Mouse (Mus musculus): ENCODE measurements around the gene Tango2. TPM values are rescaled to one million over a fixed set of nuclear protein-coding genes. Genes with fewer than 3 reads are reported as not detected.

Gene Tango2
- total and polyA plus RNA-seq, 3 experiments: 36.1 to 51.1 (median 37.1) TPM

DNA sequence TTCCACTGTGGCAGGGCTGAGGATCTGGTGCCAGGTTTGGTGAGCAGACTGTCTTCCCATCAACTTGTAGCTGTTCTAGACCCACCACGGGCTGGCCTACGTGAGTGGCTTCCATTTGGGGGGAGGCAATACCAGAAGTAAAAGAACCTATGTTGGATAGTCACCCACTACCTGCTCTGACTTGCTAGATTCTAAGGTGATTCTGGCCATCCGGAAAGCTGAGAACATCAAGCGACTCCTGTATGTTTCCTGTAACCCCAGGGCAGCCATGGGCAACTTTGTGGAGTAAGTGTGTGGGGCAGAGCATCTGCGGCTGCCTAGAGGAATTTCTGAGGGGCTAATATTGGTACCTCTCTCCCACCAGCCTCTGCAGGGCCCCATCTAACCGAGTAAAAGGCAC lies 95.2 kb downstream of the Tango2 start:
- DNase-seq: no peak

DNA sequence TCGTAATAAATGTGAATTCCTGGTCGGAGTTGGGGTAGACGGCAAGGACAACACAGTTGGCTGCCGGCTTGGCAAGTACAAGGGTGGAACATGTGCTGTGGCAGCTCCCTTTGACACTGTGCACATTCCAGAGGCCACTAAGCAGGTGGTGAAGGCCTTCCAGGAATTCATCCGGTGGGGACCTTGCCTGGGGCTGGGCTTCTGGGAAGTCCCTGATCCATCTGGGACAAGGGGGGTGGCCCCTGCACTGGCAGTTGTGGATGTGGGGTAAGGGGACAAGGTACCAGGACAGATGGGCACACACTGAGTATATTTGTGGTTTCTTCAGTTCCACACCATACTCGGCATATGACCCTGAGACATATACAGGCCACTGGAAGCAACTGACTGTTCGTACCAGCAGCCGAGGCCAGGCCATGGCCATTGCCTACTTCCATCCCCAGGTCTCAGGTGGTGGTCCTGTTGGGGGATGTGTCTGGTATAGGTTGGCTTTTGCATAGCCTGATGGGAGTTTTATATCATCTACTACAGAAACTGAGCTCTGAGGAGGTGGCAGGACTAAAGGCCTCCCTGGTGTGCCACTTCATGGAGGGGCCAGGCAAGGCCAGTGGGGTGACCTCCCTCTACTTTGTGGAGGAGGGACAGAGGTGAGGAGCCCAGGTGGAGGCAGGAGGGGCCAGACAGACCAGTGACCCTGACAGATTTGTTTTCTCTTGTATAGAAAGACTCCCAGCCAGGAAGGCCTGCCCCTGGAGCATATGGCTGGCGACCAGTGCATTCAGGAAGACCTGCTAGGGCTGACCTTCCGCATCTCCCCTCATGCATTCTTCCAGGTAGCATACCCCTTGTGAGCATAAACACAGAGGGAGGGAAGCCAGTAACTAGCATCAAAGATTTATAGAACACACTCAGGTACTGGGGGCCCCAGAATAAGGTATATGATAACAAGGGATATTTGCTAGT lies 96.8 kb downstream of the Tango2 start:
- DNase-seq: no peak

Small RNA genes within 50 kb of the gene (microRNA-seq; reads per million reads assigned to microRNA genes)
- gene Gm24572 (0.44 to 3.3 reads per million in 2 experiments), gene Gm26219 (0 reads per million in 2 experiments), gene Mir1306 (74.0 to 175 reads per million in 2 experiments), gene Mir185 (160 to 877 reads per million in 2 experiments)

Other genes with a start within 250 kb of the Tango2 start
- under 1 TPM; 0.14 to 0.23 TPM for gene Rtn4r, start 220.5 kb downstream of the Tango2 start, total RNA-seq (2021)
- gene Rtn4r, start 220.5 kb downstream of the Tango2 start, polyA plus RNA-seq (2012; rRNA removed): 0.58 and 0.90 TPM in 2 replicates
- not detected for gene Ccdc188, start 130.2 kb downstream of the Tango2 start, total RNA-seq (2021)
- not detected in 2 replicates for gene Ccdc188, start 130.2 kb downstream of the Tango2 start, polyA plus RNA-seq (2012; rRNA removed)
- 10 to 100 TPM; 23.3 to 23.8 TPM for gene Zdhhc8, start 113.0 kb downstream of the Tango2 start, total RNA-seq (2021)
- 182 and 191 TPM in 2 replicates for gene Zdhhc8, start 113.0 kb downstream of the Tango2 start, polyA plus RNA-seq (2012; rRNA removed)
- gene Trmt2a, start 99.4 kb downstream of the Tango2 start, total RNA-seq (2021): 10 to 100 TPM; 53.2 to 55.5 TPM
- 32.8 and 45.4 TPM in 2 replicates for gene Trmt2a, start 99.4 kb downstream of the Tango2 start, polyA plus RNA-seq (2012; rRNA removed)
- 100 to 1,000 TPM; 139 to 162 TPM for gene Ranbp1, start 99.4 kb downstream of the Tango2 start, total RNA-seq (2021)
- 141 and 175 TPM in 2 replicates for gene Ranbp1, start 99.4 kb downstream of the Tango2 start, polyA plus RNA-seq (2012; rRNA removed)
- gene Gm49776, start 89.8 kb downstream of the Tango2 start, total RNA-seq (2021): 1 to 10 TPM in 1 of 2 experiments, not detected in 1; 2.7 TPM
- gene Gm49776, start 89.8 kb downstream of the Tango2 start, polyA plus RNA-seq (2012; rRNA removed): not detected in 2 replicates
- 10 to 100 TPM; 23.3 to 27.3 TPM for gene Dgcr8, start 58.9 kb downstream of the Tango2 start, total RNA-seq (2021)
- gene Dgcr8, start 58.9 kb downstream of the Tango2 start, polyA plus RNA-seq (2012; rRNA removed): 12.3 and 20.6 TPM in 2 replicates
- 10 to 100 TPM; 33.4 to 48.9 TPM for gene Arvcf, start 79 bp upstream of the Tango2 start, total RNA-seq (2021)
- 54.2 and 59.1 TPM in 2 replicates for gene Arvcf, start 79 bp upstream of the Tango2 start, polyA plus RNA-seq (2012; rRNA removed)
- gene Txnrd2, start 78.3 kb upstream of the Tango2 start, total RNA-seq (2021): 10 to 100 TPM; 73.3 TPM
- gene Txnrd2, start 78.3 kb upstream of the Tango2 start, polyA plus RNA-seq (2012; rRNA removed): 50.3 and 64.6 TPM in 2 replicates
- 100 to 1,000 TPM; 203 to 288 TPM for gene Comt, start 78.7 kb upstream of the Tango2 start, total RNA-seq (2021)
- gene Comt, start 78.7 kb upstream of the Tango2 start, polyA plus RNA-seq (2012; rRNA removed): 407 and 432 TPM in 2 replicates
- 1 to 10 TPM; 4.4 to 7.8 TPM for gene Gnb1l, start 150.6 kb upstream of the Tango2 start, total RNA-seq (2021)
- gene Gnb1l, start 150.6 kb upstream of the Tango2 start, polyA plus RNA-seq (2012; rRNA removed): 10.5 and 15.5 TPM in 2 replicates
- 1 to 10 TPM; 4.4 to 5.8 TPM for gene Rtl10, start 150.8 kb upstream of the Tango2 start, total RNA-seq (2021)
- 6.4 and 8.3 TPM in 2 replicates for gene Rtl10, start 150.8 kb upstream of the Tango2 start, polyA plus RNA-seq (2012; rRNA removed)
- under 1 TPM in 1 of 2 experiments, not detected in 1; 0.28 TPM for gene Tbx1, start 242.6 kb upstream of the Tango2 start, total RNA-seq (2021)
- 0.47 and 0.49 TPM in 2 replicates for gene Tbx1, start 242.6 kb upstream of the Tango2 start, polyA plus RNA-seq (2012; rRNA removed)

All from adrenal gland, adult 2 months (tissue).